Mouse (Mus musculus): ENCODE measurements around the gene Cdh13. TPM values are rescaled to one million over a fixed set of nuclear protein-coding genes. Genes with fewer than 3 reads are reported as not detected.
"Not testable (repeated sequence)": the region's sequence is repeated elsewhere in the genome, so short reads cannot be mapped to it uniquely, and the experiment has no call there.

The Cdh13 gene
- polyA plus RNA-seq, 1 experiment = not detected

DNA sequence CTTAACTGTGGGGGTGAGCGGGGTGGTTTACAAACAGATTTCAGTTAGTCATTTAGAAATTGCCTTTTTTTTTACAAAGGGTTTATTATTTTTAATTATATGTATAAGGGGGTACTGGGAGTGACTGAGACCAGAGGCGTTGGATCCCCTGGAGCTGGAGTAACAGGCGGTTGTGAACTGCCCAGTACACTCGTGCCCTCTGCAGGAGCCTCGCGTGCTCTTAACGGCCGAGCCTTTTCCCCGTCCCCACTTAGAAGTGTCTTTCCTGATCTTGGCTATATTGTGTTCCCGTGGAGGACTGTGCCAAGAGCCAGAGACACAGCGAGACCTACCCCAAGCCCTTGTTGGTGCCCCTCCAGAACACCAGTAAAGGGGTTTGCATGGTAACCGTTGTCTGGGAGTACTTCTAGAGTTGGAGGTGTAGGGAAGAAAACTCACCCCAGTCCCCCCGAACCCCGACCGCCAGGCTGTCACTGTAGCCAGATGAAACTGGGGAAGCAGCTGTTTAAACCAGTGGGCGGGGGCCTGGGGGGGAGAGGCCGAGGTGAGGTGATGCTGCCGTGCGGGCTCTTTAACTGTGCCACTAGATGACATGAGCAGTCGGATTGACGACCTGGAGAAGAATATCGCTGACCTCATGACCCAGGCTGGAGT is 1061.6 kb downstream of the Cdh13 start:
- no peak for TF ChIP-seq FLI1 (IDR thresholded peaks at IDR 0.05; ENCODE audit: low read length)
- no peak for TF ChIP-seq GATA1 (IDR thresholded peaks at IDR 0.05; ENCODE audit: borderline replicate concordance, low read length)
- Histone ChIP-seq H3K4me3 (replicated peaks) (peak overlapping the region; percentile 99), H3K36me3 (replicated peaks; ENCODE audit: low read length) (peaks cover 42% of the 10 kb centered on the region), H3K27me3 (replicated peaks) (peaks cover 7% of the 10 kb centered on the region), H3K9me3 (peaks cover 13% of the 10 kb centered on the region), H3K4me1 (peaks cover 16% of the 10 kb centered on the region)

GRCm38 (mm10) chr8:119345683-119346075 is 1062.1 kb downstream of the Cdh13 start:
- TF ChIP-seq GATA1 (IDR thresholded peaks at IDR 0.05; ENCODE audit: borderline replicate concordance, low read length) (no peak), FLI1 (IDR thresholded peaks at IDR 0.05; ENCODE audit: low read length) (no peak)
- peaks cover 7% of the 10 kb centered on the region for H3K27me3 ChIP-seq (replicated peaks)
- peaks cover 16% of the 10 kb centered on the region for H3K4me1 ChIP-seq
- peaks cover 13% of the 10 kb centered on the region for H3K9me3 ChIP-seq
- peak overlapping the region; percentile 99 for H3K4me3 ChIP-seq (replicated peaks)
- H3K36me3 ChIP-seq (replicated peaks; ENCODE audit: low read length) = peaks cover 47% of the 10 kb centered on the region

- peaks cover 52% of the 10 kb centered on the region for H3K36me3 ChIP-seq (replicated peaks; ENCODE audit: low read length)
- no peak overlapping the region for H3K4me3 ChIP-seq (replicated peaks)
- TF ChIP-seq FLI1 (IDR thresholded peaks at IDR 0.05; ENCODE audit: low read length) (no peak), GATA1 (IDR thresholded peaks at IDR 0.05; ENCODE audit: borderline replicate concordance, low read length) (no peak)
These were observed 1068.1 kb downstream of the Cdh13 start for GRCm38 (mm10) chr8:119351647-119352046.

GRCm38 (mm10) chr8:119352977-119353658 is 1069.6 kb downstream of the Cdh13 start:
- Histone ChIP-seq H3K9me3 (no peaks in the 10 kb centered on the region), H3K27me3 (replicated peaks) (no peaks in the 10 kb centered on the region), H3K4me3 (replicated peaks) (no peak overlapping the region), H3K4me1 (peaks cover 19% of the 10 kb centered on the region), H3K36me3 (replicated peaks; ENCODE audit: low read length) (peaks cover 37% of the 10 kb centered on the region)
- TF ChIP-seq FLI1 (IDR thresholded peaks at IDR 0.05; ENCODE audit: low read length) = no peak
- no peak for TF ChIP-seq GATA1 (IDR thresholded peaks at IDR 0.05; ENCODE audit: borderline replicate concordance, low read length)

More at GRCm38 (mm10) chr8:119351647-119352046, 1068.1 kb downstream of the Cdh13 start:
- no peaks in the 10 kb centered on the region for H3K27me3 ChIP-seq (replicated peaks)
- no peaks in the 10 kb centered on the region for H3K9me3 ChIP-seq
- peaks cover 18% of the 10 kb centered on the region for H3K4me1 ChIP-seq

- Histone ChIP-seq H3K4me1 (peaks cover 20% of the 10 kb centered on the region), H3K27me3 (replicated peaks) (no peaks in the 10 kb centered on the region), H3K9me3 (no peaks in the 10 kb centered on the region), H3K4me3 (replicated peaks) (no peak overlapping the region), H3K36me3 (replicated peaks; ENCODE audit: low read length) (peaks cover 32% of the 10 kb centered on the region)
- TF ChIP-seq GATA1 (IDR thresholded peaks at IDR 0.05; ENCODE audit: borderline replicate concordance, low read length) (no peak), FLI1 (IDR thresholded peaks at IDR 0.05; ENCODE audit: low read length) (no peak)
These were observed 1070.1 kb downstream of the Cdh13 start for GRCm38 (mm10) chr8:119353659-119354023.

- H3K4me1 ChIP-seq = peaks cover 24% of the 10 kb centered on the region
- H3K36me3 ChIP-seq (replicated peaks; ENCODE audit: low read length); H3K4me3 ChIP-seq (replicated peaks); H3K9me3 ChIP-seq; H3K27me3 ChIP-seq (replicated peaks): not testable (repeated sequence)
These were observed 1073.1 kb downstream of the Cdh13 start for GRCm38 (mm10) chr8:119356631-119357030.

- H3K4me3 ChIP-seq (replicated peaks) = no peak overlapping the region
- TF ChIP-seq FLI1 (IDR thresholded peaks at IDR 0.05; ENCODE audit: low read length) (no peak), GATA1 (IDR thresholded peaks at IDR 0.05; ENCODE audit: borderline replicate concordance, low read length) (no peak)
- H3K36me3 ChIP-seq (replicated peaks; ENCODE audit: low read length) = no peaks in the 10 kb centered on the region
- peaks cover 10% of the 10 kb centered on the region for H3K27me3 ChIP-seq (replicated peaks)
- H3K4me1 ChIP-seq = peaks cover 19% of the 10 kb centered on the region
- no peaks in the 10 kb centered on the region for H3K9me3 ChIP-seq
These were observed 1074.6 kb downstream of the Cdh13 start for GRCm38 (mm10) chr8:119358175-119358574.

GRCm38 (mm10) chr8:119358836-119359235 is 1075.3 kb downstream of the Cdh13 start:
- Histone ChIP-seq H3K9me3 (no peaks in the 10 kb centered on the region), H3K27me3 (replicated peaks) (peaks cover 10% of the 10 kb centered on the region), H3K4me1 (peaks cover 12% of the 10 kb centered on the region), H3K36me3 (replicated peaks; ENCODE audit: low read length) (no peaks in the 10 kb centered on the region), H3K4me3 (replicated peaks) (no peak overlapping the region)
- TF ChIP-seq GATA1 (IDR thresholded peaks at IDR 0.05; ENCODE audit: borderline replicate concordance, low read length) (no peak), FLI1 (IDR thresholded peaks at IDR 0.05; ENCODE audit: low read length) (no peak)

- Histone ChIP-seq H3K4me1 (peaks cover 12% of the 10 kb centered on the region), H3K9me3 (no peaks in the 10 kb centered on the region), H3K4me3 (replicated peaks) (no peak overlapping the region), H3K36me3 (replicated peaks; ENCODE audit: low read length) (no peaks in the 10 kb centered on the region), H3K27me3 (replicated peaks) (peaks cover 13% of the 10 kb centered on the region)
- TF ChIP-seq FLI1 (IDR thresholded peaks at IDR 0.05; ENCODE audit: low read length) (no peak), GATA1 (IDR thresholded peaks at IDR 0.05; ENCODE audit: borderline replicate concordance, low read length) (no peak)
These were observed 1077.3 kb downstream of the Cdh13 start for GRCm38 (mm10) chr8:119360686-119361295.

Measured in megakaryocyte, embryonic 14.5 days (primary cell).